Mouse (Mus musculus): ENCODE data around the gene Stx8.
A peak's percentile ranks its signal among the peaks of the same experiment; 100 is the strongest.

The Stx8 gene

DNA sequence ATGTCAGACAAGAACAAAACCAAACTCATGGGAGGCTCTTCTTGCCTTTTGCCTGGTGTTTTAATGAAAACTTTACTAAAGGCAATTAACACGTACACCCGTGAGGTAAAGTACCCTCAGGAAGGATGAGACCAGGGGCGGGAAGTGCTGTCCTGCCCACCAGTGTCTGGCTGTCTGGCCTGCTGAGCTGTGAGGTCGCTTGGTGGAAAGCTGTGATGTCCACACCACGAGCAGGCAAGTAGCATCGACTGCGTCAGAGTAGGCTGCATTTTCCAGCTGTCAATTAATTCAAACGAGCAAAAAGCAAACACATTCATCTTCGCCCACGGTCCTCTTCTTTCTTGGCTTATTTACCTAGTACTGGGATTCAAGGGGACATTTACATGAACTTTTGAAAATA lies 232.7 kb downstream of the Stx8 start:
- no peak for DNase-seq (ENCODE audit: low read depth, low spot score)

DNA sequence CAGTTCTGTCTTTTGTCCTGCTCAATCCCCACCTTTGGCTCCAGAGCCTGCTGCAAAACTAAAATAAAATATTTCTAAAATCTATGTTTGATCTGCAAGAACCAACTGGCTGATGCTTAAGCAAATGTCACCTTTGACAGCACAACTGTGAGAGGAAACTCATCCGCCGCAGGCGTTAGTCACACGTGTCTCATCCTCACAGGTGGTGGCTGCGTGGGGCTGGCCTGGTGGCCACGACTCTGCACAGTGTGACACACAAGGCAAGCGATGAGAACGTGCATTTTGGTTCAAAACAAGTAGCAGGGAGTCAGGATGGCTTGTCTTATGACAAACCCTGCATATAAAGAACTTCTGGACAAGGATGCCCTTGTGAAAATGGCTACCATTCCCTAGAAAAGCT lies 233.1 kb downstream of the Stx8 start:
- DNase-seq (ENCODE audit: low read depth, low spot score), result no peak

DNA sequence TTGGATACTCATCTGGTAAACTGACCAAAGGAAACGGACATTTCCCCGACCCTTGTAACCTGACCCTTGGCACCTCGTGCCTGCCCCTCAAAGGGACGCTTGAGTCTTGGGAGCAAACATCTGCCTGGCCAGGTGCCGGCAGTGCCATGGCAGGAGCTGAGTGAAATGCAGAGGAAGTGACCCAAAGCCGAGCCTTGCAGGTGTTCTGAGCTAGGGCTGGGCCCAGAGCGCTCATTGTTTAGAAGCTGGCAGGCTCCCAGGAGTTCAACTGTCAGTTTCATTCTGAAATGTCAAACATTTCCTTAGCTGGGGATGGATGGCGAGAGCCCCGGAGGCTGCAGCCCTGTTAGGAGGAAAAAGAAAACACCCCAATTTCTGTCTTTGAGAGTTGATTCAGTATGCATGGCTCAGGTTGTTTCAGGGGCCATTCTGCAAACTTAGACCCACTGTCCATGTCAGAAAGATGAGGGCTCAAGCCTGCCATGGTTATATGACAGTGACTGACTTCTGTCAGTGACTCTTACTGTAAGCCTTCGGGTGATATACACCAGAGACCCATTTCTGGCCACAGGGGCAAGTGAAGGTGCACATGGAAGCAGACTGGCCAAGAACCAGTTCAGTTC lies 233.9 kb downstream of the Stx8 start:
- no peak for DNase-seq (ENCODE audit: low read depth, low spot score)

GRCm38 (mm10) chr11:68200500-68200899 lies 234.5 kb downstream of the Stx8 start:
- DNase-seq (ENCODE audit: low read depth, low spot score), result no peak

DNA sequence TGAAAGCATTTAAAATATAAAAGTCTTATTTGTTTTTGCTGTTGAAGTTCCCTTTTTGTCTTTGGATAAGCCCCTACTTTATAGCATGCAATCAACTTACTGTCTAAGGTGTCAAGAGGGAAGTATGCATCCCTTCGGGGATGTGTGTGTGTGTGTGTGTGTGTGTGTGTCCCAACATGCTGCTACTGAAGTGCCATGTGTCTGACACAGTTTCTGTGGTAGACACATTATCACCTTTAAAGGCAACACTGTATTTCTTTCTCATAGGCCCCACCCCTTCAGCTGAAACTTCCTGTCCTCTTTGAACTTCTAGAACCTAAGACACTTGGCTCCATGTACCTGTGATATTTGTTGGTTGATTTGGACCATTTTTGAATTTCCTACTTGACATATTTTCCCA lies 235.1 kb downstream of the Stx8 start:
- DNase-seq (ENCODE audit: low read depth, low spot score), result no peak

DNA sequence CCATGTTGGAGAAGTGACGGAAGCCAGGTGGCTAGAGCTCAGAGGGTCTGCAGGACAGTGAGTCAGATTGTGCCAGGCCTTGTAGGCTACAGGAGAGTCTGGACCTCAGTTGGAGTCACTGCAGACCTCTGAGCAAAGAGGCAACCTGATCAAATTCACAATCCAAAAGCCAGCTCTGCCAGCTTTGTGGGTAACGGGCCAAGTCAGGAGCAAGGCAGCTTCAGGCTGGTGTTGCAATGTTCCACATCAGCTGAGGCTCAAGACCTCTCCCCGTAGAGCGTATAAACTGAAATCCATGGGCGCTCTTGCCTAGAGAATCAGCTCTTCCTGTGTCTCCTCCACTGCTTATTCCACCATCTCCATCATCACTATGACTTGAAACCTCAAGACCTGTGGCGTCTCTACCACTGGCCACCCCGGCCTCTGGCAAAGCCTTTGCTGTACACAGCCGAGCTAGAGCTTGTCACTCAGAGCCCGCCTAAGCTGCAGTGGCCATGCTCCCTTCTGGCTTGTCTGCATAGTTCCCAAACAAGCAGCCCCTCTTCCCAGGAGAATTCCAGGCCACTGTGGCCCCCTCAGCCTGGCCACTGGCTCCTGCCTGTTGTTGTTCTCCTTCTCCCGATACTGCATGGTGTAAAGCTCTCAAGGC lies 235.9 kb downstream of the Stx8 start:
- DNase-seq (ENCODE audit: low read depth, low spot score), result no peak

GRCm38 (mm10) chr11:68202561-68202960 lies 236.6 kb downstream of the Stx8 start:
- DNase-seq (ENCODE audit: low read depth, low spot score), result no peak

GRCm38 (mm10) chr11:68203658-68204315 lies 237.8 kb downstream of the Stx8 start:
- no peak for DNase-seq (ENCODE audit: low read depth, low spot score)

DNA sequence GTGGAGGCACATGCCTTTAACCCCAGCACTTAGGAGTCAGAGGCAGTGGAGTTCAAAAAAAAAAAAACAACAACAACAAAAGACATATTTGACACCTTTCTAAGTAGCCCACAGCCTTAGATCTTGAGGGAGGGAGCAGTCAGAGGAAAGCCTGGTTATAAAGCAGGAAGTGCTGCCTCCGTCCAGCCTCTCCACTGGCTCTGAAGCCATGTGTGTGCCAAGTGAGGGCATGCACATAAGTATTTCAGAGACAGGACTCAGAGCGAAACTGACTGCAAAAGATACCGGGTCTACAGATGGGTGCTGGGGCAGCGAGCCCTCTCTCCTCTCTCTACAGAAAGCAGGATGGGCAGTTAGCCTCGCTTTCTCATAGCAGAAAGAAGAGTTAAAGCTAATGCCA lies 238.4 kb downstream of the Stx8 start:
- no peak for DNase-seq (ENCODE audit: low read depth, low spot score)

DNA sequence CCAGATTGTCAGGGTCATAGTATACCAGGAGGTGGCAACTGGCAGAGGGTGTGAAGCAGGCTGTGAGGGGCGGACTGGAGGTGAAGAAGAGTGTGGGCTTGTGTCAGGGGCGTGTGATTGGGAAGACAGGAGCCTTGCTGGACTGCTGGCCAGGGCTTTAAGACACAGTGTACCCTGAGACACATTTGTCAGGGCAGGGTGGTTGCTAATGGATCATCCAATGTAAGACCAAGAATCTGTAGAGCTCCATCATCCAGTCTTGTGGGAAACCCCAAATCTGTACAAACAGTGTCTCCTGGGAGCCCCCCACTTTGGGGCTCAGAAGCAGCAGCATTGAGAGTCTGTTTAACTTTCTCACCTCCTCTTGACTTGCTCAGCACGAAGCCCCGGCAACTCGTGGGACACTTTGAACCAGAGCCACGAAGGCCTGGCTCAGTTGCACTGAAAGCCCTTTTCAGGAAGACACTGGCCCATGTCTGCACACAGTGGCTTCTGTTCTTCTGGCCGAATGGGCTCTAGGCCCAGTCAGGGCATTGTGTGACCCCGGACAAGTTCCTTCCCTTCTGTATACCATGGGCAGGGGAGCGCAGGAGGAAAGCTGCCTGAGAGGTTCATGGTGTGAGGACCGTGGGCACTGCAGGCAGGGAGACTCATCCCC lies 239.7 kb downstream of the Stx8 start:
- DNase-seq (ENCODE audit: low read depth, low spot score), result peak; percentile 78

DNA sequence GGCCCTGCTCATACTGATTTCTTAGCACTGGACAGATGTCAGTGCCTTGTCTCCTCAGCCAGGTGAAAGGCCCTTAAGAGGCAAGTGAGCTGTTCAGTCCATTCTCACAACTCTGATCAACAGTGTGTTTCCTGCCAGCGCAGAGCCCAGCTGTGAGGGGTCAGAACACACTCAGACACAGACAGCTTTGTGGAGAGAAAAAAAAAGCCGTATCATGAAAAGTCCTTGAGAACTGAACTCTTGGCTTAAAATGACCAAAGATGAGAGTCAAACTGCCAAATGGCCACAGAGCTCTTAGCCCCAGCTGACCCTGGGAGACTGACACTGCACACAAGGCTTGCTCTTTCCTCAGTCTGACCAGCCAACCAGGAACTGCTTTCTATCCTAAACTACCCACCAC lies 242.0 kb downstream of the Stx8 start:
- no peak for DNase-seq (ENCODE audit: low read depth, low spot score)

- no peak for DNase-seq (ENCODE audit: low read depth, low spot score)
These were observed 242.6 kb downstream of the Stx8 start for GRCm38 (mm10) chr11:68208582-68208981.

- no peak for DNase-seq (ENCODE audit: low read depth, low spot score)
These were observed 243.5 kb downstream of the Stx8 start for GRCm38 (mm10) chr11:68209506-68209905.

- DNase-seq (ENCODE audit: low read depth, low spot score), result no peak
These were observed 244.7 kb downstream of the Stx8 start for GRCm38 (mm10) chr11:68210714-68211113.

DNA sequence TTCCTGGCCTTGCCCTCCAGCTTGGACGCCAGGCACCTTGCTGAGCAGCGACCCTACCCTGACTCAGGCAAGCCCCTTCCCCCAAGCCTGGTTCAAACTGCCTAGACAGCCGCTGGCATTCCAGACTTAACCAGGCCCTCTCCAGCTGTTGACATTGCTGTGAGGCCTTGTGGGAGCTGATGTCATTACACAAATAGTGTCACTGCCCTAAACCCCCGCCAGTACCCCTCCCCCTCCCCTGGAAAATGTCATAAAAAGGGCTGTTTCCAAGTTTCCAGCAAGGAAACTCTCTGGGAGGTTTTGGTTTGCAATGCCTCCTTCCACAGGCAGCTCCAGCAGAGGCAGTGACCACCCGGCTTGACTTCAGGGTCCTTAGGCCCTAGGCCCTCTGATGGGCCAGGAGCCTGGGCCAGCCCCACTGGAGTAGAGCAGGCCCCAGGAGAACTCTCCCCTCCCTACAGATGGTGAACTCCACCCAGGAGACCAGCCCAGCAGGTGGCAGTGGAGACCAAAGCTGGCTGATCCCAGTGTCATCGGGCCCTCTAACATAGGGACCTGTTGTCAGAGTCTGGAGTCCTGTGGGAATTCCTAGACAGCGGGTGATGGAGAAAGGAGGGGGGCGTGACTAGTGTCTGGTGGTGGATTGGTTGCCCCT lies 246.1 kb downstream of the Stx8 start:
- DNase-seq (ENCODE audit: low read depth, low spot score), result no peak

DNA sequence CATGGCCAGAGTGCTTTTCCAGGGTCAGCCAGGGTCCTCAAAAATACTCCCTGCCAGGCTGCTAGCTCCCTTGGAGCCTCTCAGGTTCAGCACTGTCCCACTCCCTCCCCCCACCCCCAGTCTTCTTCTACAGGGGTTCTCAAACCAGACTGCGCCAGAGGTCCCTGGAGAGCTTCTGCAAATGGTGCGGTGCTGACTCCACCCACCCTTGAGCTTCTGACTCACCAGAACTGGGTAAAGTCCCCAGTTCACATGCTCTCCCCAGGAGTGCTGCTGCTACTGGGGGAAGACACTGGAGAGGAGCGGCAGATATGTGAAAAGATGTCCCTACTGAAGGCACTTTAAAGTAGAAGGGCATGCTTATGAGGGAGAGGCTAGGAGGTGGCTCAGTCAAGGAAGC lies 247.9 kb downstream of the Stx8 start:
- DNase-seq (ENCODE audit: low read depth, low spot score), result peak; percentile 53

- DNase-seq (ENCODE audit: low read depth, low spot score), result no peak
These were observed 248.7 kb downstream of the Stx8 start for GRCm38 (mm10) chr11:68214496-68215205.

DNA sequence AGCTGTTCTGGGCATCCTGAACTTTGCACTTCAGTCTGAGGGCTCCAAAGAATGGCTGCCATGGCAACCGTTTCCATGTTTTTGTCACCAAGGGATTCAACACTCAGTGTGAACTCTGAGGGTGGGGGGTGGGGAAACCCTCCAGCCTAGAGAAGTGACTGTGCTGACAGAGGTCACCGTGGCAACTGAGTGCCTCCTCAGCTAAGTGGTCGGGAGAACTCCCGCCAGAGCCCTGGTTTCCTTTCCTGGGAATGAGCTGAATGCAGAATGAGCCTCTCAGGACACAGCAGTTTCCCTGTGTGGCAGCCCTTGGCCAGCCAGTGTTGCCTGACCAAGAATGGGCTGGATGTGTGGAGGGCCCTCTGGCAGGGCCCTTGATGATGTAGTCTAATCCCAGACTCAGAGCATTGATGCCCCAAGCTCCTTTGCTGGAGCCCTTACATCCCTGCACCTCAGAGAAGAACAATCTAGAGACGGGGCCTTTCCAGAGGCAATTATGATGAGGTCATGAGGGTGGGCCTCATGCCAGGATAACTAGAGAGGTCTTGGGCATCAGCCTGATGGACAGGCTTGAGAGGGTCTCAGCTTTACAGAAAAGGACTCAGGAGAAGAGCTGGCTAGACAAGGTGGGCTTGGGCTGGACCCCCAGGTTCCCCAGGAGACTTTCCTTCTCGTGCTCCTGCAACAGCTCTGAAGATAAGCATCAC lies 249.4 kb downstream of the Stx8 start:
- DNase-seq (ENCODE audit: low read depth, low spot score), result peak; percentile 49

DNA sequence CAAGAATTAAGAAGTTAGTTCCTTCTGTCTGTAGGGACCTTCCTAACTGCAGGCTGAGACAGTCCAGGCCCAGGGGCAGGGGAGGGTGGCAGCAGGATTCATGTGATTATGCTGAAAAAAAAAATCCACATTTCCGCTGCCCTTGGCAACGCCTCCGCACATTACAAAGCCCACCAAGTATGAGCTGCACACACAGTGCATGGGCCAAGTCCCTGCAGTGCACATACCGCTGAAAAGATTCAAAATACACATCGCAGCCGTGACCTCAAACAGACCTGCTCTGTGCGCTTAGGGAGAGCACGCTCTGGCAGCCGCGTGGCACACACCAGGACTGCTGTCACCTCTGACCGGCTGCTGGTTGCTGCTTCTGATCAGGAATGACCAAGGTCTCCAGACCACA lies 250.0 kb downstream of the Stx8 start:
- no peak for DNase-seq (ENCODE audit: low read depth, low spot score)

DNA sequence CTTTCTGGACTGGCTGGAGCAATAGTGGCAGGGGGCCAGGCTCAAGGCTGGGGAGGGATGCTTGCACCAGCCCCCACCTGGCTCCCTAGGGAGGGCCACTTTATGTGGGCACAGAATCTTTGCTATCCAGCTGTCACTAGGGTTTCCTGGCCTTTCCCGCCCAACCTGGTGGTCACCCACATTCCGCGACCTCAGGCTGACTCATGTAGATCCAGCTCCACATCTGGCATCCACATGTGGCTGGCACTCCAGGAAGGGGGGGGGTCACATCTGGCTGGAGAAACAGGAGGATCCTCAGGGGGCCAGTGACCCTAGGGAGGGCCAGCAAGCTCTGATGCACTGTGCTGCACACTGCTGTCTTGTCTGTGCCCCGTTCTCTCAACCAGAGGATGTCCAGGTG lies 254.7 kb downstream of the Stx8 start:
- no peak for DNase-seq (ENCODE audit: low read depth, low spot score)

- no peak for DNase-seq (ENCODE audit: low read depth, low spot score)
These were observed 256.2 kb downstream of the Stx8 start for GRCm38 (mm10) chr11:68222209-68222608.
